Mouse (Mus musculus): ENCODE data around the gene Angpt4. TPM values are rescaled to one million over a fixed set of nuclear protein-coding genes. Genes with fewer than 3 reads are reported as not detected.
A peak's percentile ranks its signal among the peaks of the same experiment; 100 is the strongest.

Angpt4 gene
- polyA plus RNA-seq, 1 experiment from 2014 or later = 0.28 TPM

DNA sequence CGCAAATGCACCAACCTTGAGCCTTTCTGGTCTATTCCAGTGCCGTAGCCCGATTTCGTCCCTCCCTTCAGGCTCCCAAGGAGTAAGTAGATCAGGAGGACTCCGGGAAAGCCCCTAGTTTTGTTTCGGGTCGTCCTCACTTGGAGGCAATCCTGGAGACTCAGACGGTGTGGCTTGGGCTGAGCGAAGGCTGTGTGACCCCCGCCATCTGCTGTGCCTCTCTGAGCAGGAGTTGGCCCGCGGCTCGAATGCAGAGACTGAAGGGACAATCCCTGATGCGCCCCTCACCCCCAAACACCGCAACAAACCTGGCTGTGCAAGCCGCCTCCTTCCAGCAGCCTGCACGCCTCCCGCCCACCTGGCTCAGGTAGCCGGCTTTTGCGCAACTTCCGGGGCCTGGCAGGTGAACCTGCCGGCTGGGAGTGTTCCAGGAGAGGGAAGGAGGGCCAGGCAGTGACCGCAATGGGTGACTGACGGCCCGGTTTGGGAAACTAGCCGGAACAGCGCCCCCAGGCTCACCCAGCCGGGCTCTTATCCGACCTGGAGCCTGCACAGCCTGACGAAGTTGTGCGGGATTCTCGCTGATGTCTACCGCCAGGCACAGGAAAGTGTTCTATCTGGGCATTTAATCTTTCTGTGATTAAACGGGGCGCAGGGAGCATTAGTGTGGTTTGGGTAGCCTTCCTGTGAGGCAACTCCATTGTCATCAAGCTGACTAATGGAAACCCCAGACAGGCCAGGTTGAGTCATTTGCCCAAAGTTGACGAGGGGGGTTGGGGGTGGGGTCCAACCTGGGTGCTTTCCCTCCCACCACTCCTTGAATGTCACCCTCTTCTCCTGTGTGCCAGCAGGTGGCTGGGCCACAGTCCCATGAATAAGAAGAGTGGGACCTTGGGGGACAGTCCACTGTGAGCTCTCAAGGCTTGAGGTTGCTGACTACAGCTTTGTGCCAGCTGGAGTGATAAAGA, 62.9 kb downstream of the Angpt4 start:
- WGBS = 11% methylated on average over 36 of the region's 36 CpGs
- H3K4me1 ChIP-seq = peaks cover 56% of the 10 kb centered on the region
- peak overlapping the region; percentile 55; the same call in 1 of the 2 replicates for H3K27ac ChIP-seq
- H3K9ac ChIP-seq = peak overlapping the region; percentile 44; the same call in 1 of the 2 replicates
- ATAC-seq (ENCODE audit: insufficient number of reproducible peaks, insufficient read depth, low FRiP score, low TSS enrichment, low read depth) = no peak
- peaks cover 15% of the 10 kb centered on the region for H3K36me3 ChIP-seq
- H3K9me3 ChIP-seq = no peaks in the 10 kb centered on the region
- H3K4me2 ChIP-seq = peak overlapping the region; percentile 55
- H3K4me3 ChIP-seq = peak overlapping the region; percentile 32
- H3K27me3 ChIP-seq = peaks cover 39% of the 10 kb centered on the region

DNA sequence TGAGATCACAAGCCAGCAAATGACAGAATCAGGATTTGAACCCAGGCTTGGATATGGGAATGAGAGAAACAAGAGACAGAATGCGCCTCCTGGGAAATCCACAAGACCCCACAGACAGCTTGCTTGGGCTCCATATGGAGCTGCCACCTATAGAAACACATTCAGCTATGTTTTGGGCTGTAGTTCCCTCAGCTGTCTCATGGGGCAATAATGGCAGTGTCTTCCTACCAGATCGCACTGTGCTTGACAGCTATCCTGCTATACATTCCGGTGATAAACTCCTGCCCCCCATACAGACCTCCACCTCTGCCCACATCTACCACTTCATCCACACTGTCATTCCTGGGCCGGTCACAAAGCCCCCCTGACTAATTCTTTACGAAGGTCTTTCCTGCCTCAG, 64.3 kb downstream of the Angpt4 start:
- WGBS = 86% methylated on average over 5 of the region's 5 CpGs
- Histone ChIP-seq H3K4me1 (peaks cover 58% of the 10 kb centered on the region), H3K27ac (no peak overlapping the region), H3K4me3 (no peak overlapping the region), H3K27me3 (peaks cover 39% of the 10 kb centered on the region), H3K4me2 (no peak overlapping the region), H3K36me3 (0 out of 2 replicates have a peak, but pooled peaks cover 1% of the 10 kb centered on the region), H3K9ac (no peak overlapping the region), H3K9me3 (no peaks in the 10 kb centered on the region)
- no peak for ATAC-seq (ENCODE audit: insufficient number of reproducible peaks, insufficient read depth, low FRiP score, low TSS enrichment, low read depth)

DNA sequence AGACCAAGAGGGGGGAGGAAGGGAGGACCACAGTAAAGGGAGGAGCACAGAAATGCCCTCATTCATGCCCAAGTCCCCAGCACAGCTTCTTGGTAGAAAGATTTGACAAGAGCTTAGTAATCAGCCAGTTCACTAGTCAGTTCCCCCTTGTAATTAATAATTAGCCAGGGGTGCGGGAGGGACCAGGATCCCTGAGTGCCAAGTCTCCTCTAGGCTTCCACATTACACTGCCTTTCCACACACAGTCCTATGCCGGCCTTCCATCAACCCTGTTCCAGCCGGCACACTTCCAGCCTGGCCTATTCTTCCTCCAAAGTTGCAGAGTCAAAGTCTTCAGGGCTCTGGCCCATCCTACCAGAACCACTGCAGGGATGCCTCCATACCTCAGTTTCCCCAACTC, 65.1 kb downstream of the Angpt4 start:
- Histone ChIP-seq H3K4me3 (no peak overlapping the region), H3K27ac (no peak overlapping the region), H3K9ac (no peak overlapping the region), H3K4me2 (no peak overlapping the region), H3K27me3 (peaks cover 39% of the 10 kb centered on the region), H3K9me3 (no peaks in the 10 kb centered on the region), H3K36me3 (no peaks in the 10 kb centered on the region), H3K4me1 (peaks cover 58% of the 10 kb centered on the region)
- WGBS = 97% methylated on average over 3 of the region's 3 CpGs
- ATAC-seq (ENCODE audit: insufficient number of reproducible peaks, insufficient read depth, low FRiP score, low TSS enrichment, low read depth) = no peak

DNA sequence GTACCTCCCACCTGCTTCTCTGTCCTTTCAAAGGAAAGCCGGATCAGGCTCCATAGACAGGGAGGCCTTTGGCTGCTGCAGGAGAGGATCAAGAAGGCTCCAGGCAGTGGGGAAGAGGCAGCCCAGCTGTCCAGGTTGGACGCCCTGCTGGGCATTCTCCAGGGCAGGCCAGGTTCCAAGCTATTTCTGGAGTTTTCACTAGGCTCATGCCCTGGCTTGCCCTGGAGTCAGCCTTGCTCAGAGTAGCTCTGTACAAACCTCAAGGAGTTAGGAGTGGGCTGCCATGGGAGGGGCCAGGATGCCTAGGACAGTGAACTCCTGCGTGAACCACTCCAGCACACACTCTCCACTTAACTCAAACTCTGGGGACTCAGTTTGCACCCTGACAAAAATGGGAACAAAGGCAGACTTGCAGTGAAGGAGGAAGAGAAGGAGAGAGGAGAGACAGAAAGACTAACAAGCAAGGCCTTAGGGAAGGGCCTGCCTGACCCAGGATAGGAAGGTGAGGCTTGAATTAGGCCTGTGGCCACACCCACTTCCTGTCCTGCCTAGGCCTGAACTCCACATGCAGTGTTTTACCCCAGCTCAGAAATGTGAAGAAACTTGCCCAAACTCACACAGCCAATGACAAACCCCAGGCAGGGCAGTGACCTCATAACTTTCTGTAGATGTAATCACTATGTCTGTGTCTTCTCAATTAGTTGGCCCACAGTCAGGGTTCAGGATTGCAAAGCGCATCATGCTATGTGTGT, 66.9 kb downstream of the Angpt4 start:
- 66% methylated on average over 4 of the region's 4 CpGs for WGBS
- H3K9me3 ChIP-seq = no peaks in the 10 kb centered on the region
- no peak overlapping the region for H3K9ac ChIP-seq
- peak overlapping the region; percentile 5; the same call in 1 of the 2 replicates for H3K4me2 ChIP-seq
- no peak overlapping the region for H3K4me3 ChIP-seq
- no peak for ATAC-seq (ENCODE audit: insufficient number of reproducible peaks, insufficient read depth, low FRiP score, low TSS enrichment, low read depth)
- peaks cover 24% of the 10 kb centered on the region for H3K27me3 ChIP-seq
- H3K36me3 ChIP-seq = no peaks in the 10 kb centered on the region
- H3K27ac ChIP-seq = no peak overlapping the region
- H3K4me1 ChIP-seq = peaks cover 48% of the 10 kb centered on the region

DNA sequence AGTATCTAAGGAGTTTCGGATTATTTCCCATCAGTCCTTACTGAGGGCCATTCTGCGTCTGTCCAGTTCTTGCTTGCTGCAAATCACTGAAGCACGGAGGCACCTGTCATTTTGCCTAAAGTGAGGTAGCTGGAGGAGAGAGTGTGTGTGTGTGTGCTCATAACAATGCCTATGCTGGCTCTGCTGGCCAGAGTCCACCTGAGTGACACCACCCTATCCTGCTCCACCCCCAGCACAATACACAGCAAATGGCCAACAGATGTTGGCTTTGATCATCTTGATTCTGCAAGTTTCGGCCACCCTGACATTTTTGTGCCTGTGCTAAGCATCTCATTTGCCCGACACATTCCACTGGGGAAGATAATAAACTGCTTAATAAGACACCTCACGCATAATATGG, 67.5 kb downstream of the Angpt4 start:
- H3K4me3 ChIP-seq = peak overlapping the region; percentile 77

DNA sequence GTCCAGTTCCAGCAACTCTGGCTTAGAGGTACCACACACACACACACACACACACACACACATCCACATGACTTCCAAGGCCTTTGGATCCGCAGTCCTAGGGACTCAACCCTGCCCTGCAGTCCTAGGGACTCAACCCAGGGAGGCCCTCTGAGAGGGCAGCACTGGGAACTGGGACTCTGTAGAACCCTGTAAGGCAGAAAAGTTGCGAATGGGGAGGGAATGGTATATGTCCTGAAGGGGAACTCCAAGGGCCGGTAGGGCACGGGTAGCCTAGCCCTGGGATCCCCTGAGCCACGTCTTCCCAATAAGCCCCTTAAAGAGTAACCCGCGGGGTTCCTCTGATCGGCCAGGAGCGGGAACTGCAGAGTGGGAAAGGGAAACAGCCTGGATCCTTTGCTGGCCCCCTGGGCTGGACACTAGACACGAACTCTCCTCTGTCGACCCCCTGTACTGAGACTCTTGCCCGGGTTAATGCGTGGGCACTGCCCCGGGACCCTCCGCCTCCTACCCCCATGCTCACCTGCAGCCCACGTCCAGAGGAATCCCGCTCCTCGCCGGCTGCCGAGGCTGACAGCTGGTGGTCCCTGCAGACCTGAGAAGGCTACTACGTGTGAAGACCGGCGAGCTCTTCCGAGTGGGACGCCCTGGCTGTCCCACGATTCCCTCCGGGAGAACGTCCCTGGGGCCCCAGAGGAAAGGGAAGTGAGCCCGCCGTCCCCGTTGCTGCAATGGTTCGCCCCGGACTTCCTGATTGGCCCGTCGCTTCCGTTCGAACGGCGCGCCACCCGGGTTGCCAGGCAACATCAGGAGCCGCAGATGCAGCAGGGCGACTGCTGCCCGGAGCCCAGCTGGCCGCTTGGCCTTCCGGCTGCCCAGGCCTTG, 68.7 kb downstream of the Angpt4 start, which contains the start of gene Fam110a:
Gene Fam110a (minus strand): TSS at position 750 of the 885 bp plus-strand sequence.
- H3K27ac ChIP-seq = peak within 1 kb of the TSS; percentile 16; the same call in 1 of the 2 replicates

More for the DNA sequence above, 67.5 kb downstream of the Angpt4 start:
- Histone ChIP-seq H3K4me1 (peaks cover 42% of the 10 kb centered on the region), H3K27ac (no peak overlapping the region), H3K36me3 (no peaks in the 10 kb centered on the region), H3K4me2 (peak overlapping the region; percentile 87), H3K27me3 (peaks cover 17% of the 10 kb centered on the region), H3K9me3 (no peaks in the 10 kb centered on the region), H3K9ac (no peak overlapping the region)
- WGBS = 60% methylated on average over 6 of the region's 6 CpGs
- ATAC-seq (ENCODE audit: insufficient number of reproducible peaks, insufficient read depth, low FRiP score, low TSS enrichment, low read depth) = no peak

DNA sequence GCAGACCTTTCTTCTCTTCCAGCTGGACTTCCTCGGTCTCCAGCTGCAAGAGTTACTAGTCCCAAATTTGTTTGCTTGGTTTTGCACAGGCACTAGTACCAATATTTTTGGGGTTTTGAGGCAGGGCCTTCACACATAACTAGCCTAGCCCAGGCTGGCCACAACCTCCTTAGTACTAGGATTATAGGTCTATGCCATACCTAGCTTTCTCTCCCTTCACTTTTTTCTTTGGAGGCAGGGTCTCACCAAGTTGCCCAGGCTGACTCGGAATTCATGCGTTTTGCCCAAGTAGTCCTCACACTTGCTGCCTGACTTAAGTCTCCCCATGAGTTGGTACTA, 69.3 kb downstream of the Angpt4 start:
- Histone ChIP-seq H3K27me3 (no peaks in the 10 kb centered on the region; the same call in 1 of the 2 replicates), H3K4me2 (peak overlapping the region; percentile 87), H3K9ac (peak overlapping the region; percentile 83), H3K4me1 (peaks cover 38% of the 10 kb centered on the region), H3K4me3 (peak overlapping the region; percentile 77), H3K9me3 (no peaks in the 10 kb centered on the region), H3K36me3 (no peaks in the 10 kb centered on the region), H3K27ac (no peak overlapping the region)
- 33% methylated on average over 3 of the region's 3 CpGs for WGBS
- ATAC-seq (ENCODE audit: insufficient number of reproducible peaks, insufficient read depth, low FRiP score, low TSS enrichment, low read depth) = no peak

More for the DNA sequence above, 68.7 kb downstream of the Angpt4 start, which contains the start of gene Fam110a:
- Histone ChIP-seq H3K36me3 (no peaks in the 10 kb centered on the region), H3K9me3 (no peaks in the 10 kb centered on the region), H3K4me3 (peak within 1 kb of the TSS; percentile 77), H3K4me1 (peaks cover 37% of the 10 kb centered on the region), H3K27me3 (peaks cover 5% of the 10 kb centered on the region), H3K9ac (peak within 1 kb of the TSS; percentile 83), H3K4me2 (peak within 1 kb of the TSS; percentile 87)
- peak; percentile 68; the same call in 1 of the 2 replicates for ATAC-seq (ENCODE audit: insufficient number of reproducible peaks, insufficient read depth, low FRiP score, low TSS enrichment, low read depth)
- WGBS = under 1% methylated on average over 46 of the region's 46 CpGs

DNA sequence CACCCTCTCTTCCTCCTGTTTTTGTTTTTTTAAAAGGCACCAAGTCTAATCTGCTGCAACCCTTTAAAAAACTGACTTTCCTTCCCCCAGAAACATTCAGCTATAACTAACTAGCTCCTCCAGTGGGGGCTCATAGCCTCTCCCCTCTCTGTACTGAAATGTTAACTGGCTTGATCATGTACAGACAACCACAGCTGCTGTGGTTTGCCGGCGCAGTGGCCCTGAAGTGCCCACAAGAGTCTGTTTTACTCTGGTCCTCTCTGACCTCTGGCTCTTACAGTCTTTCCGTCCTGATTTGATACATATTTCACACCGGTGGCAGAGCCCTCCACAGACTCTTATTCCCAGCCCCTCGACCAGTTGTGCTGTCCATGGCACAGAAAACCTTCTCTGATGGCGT, 70.3 kb downstream of the Angpt4 start:
- H3K9me3 ChIP-seq = no peaks in the 10 kb centered on the region
- H3K9ac ChIP-seq = no peak overlapping the region
- no peak overlapping the region for H3K4me2 ChIP-seq
- no peak for ATAC-seq (ENCODE audit: insufficient number of reproducible peaks, insufficient read depth, low FRiP score, low TSS enrichment, low read depth)
- no peaks in the 10 kb centered on the region for H3K27me3 ChIP-seq
- WGBS = 57% methylated on average over 6 of the region's 6 CpGs
- H3K4me3 ChIP-seq = no peak overlapping the region
- H3K27ac ChIP-seq = no peak overlapping the region
- H3K4me1 ChIP-seq = peaks cover 44% of the 10 kb centered on the region
- H3K36me3 ChIP-seq = no peaks in the 10 kb centered on the region

DNA sequence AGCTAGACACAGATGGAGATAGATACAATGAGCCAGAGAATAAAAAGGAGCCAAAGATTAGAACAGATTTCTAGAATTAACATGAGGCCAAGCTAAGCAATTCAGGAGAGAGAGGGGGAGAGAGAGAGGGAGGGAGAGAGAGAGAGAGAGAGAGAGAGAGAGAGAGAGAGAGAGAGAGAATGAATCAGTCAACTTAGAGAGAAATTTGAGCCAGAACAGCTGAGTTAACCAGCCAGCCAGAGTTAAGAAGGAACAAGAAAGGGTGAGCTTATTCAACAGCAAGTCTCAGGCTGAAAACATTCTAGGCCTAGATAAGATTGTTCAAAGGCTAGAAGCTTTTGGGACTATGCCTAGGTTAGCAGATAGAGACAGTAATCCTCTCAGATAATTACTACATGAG, 71.5 kb downstream of the Angpt4 start:
- Histone ChIP-seq H3K9ac (no peak overlapping the region), H3K4me1 (peaks cover 44% of the 10 kb centered on the region), H3K4me2 (no peak overlapping the region), H3K9me3 (no peaks in the 10 kb centered on the region), H3K27me3 (no peaks in the 10 kb centered on the region), H3K27ac (no peak overlapping the region), H3K36me3 (no peaks in the 10 kb centered on the region), H3K4me3 (no peak overlapping the region)
- no peak for ATAC-seq (ENCODE audit: insufficient number of reproducible peaks, insufficient read depth, low FRiP score, low TSS enrichment, low read depth)

DNA sequence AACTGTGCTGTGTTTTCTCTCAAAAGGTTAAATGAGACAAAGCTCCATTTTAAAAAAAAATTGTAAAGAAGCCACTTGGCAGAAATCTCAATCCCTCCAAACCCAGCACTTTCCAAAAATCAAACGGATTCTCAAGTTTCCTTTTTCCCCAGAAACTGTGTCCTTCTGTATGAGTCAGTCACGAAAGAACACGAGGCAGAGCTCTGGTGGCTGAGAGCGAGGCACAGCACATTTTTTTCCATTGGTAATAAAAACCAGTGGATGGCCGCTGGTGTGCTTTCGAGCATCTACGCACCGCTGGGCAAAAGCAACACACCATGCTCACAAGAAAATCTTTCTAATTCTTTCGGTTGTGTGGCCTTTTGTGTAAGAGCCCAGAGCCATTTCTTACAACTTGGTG, 73.0 kb downstream of the Angpt4 start:
- no peak overlapping the region for H3K4me3 ChIP-seq
- ATAC-seq (ENCODE audit: insufficient number of reproducible peaks, insufficient read depth, low FRiP score, low TSS enrichment, low read depth) = no peak
- H3K9ac ChIP-seq = no peak overlapping the region
- peak overlapping the region; percentile 75 for H3K27ac ChIP-seq
- no peaks in the 10 kb centered on the region for H3K36me3 ChIP-seq
- H3K4me1 ChIP-seq = peaks cover 31% of the 10 kb centered on the region
- WGBS = 36% methylated on average over 9 of the region's 9 CpGs
- no peaks in the 10 kb centered on the region for H3K27me3 ChIP-seq
- H3K9me3 ChIP-seq = no peaks in the 10 kb centered on the region
- no peak overlapping the region for H3K4me2 ChIP-seq

Measured in embryonic facial prominence, embryonic 13.5 days (tissue).